Mouse (Mus musculus) G1E-ER4 (cell line): Measurements from ENCODE around the gene Prl2c2. TPM values are rescaled to one million over a fixed set of nuclear protein-coding genes. Genes with fewer than 3 reads are reported as not detected.
"Not testable (repeated sequence)": the region's sequence is repeated elsewhere in the genome, so short reads cannot be mapped to it uniquely, and the experiment has no call there.

Source experiments
- GATA1 ChIP-seq: IDR thresholded peaks from one replicate; pipeline ENCODE4 v1.8.0; 2012; ENCODE audit warnings: low read length, inconsistent platforms
- polyA plus RNA-seq: library from polyadenylated mRNA; stranded (reverse); fragments of >175 nt; gene quantifications from 2 replicates; pipeline ENCODE4 v1.2.3, GENCODE M21; 2012

Gene Prl2c2
- not detected in 2 replicates for polyA plus RNA-seq

- not testable (repeated sequence) for TF ChIP-seq GATA1
Measured at GRCm38 (mm10) chr13:13005283-13005682, at the start of gene Prl2c2. Gene Prl2c2 (minus strand): TSS chr13:13005383.

Other genes with a start within 250 kb of the Prl2c2 start
- gene Prl2c3, start 205.3 kb downstream of the Prl2c2 start, polyA plus RNA-seq, result not detected in 2 replicates
- not detected in 2 replicates for gene Prl2c5, start 177.3 kb upstream of the Prl2c2 start, polyA plus RNA-seq